Mouse (Mus musculus) liver, embryonic 14.5 days (tissue): ENCODE data around the gene Hmgb1. TPM values are rescaled to one million over a fixed set of nuclear protein-coding genes. Genes with fewer than 3 reads are reported as not detected.

ENCODE experiments used
- ATAC-seq: fragments of 200-750 bp; cut with Nextera tagmentation; 2 replicates; pipeline ENCODE4 v1.8.0; 2017; ENCODE audit warnings: moderate number of reproducible peaks, mild to moderate bottlenecking, moderate library complexity; ENCODE audit not compliant: insufficient read depth
- DNase-seq, 3 experiments: peaks; one replicate each; pipeline ENCODE4 v3.0.0-alpha.2; 2012 to 2013; ENCODE audit warnings: low read depth in 3 of 3, low spot score in 3 of 3
- H3K27ac ChIP-seq: fragments of 300-500 bp; sonication (generic); 2 replicates; pipeline ENCODE4 v1.5.1; 2014; ENCODE audit warnings: moderate library complexity, mild to moderate bottlenecking, control low read depth, inconsistent platforms
- H3K27me3 ChIP-seq: fragments of 300-500 bp; sonication (generic); 2 replicates; pipeline ENCODE4 v1.6.1; 2014; ENCODE audit warnings: mild to moderate bottlenecking, low read length, moderate library complexity; ENCODE audit not compliant: control insufficient read depth, insufficient read depth
- H3K36me3 ChIP-seq: fragments of 300-500 bp; sonication (generic); replicated peaks from 2 replicates; pipeline ENCODE4 v1.6.1; 2014; ENCODE audit warnings: low read depth; ENCODE audit not compliant: control insufficient read depth, insufficient read depth
- H3K4me1 ChIP-seq, 2 experiments: fragments of 200-500 bp in 1 of 2; fragments of 300-500 bp in 1 of 2; sonication (generic) in 1 of 2; replicated peaks; 2 replicates each; pipeline ENCODE4 v1.6.1; 2012 to 2014; ENCODE audit warnings: antibody characterized with exemption in 1 of 2, inconsistent platforms in 1 of 2, low read length in 1 of 2; ENCODE audit not compliant: control insufficient read depth in 2 of 2, insufficient read depth in 2 of 2
- H3K4me2 ChIP-seq: fragments of 300-500 bp; sonication (generic); 2 replicates; pipeline ENCODE4 v1.6.1; 2014; ENCODE audit warnings: low read depth, mild to moderate bottlenecking, control low read depth, moderate library complexity
- H3K4me3 ChIP-seq, 2 experiments: fragments of 200-500 bp in 1 of 2; fragments of 300-500 bp in 1 of 2; sonication (generic) in 1 of 2; 2 replicates each; pipeline ENCODE4 v1.5.1; 2012 to 2014; ENCODE audit warnings: low read depth in 2 of 2, low read length in 2 of 2, mild to moderate bottlenecking in 2 of 2, control low read depth in 1 of 2, inconsistent platforms in 1 of 2, moderate library complexity in 1 of 2; ENCODE audit not compliant: insufficient read depth in 1 of 2
- H3K9ac ChIP-seq: fragments of 300-500 bp; sonication (generic); replicated peaks from 2 replicates; pipeline ENCODE4 v1.6.1; 2014; ENCODE audit warnings: mild to moderate bottlenecking, control low read depth, moderate library complexity
- H3K9me3 ChIP-seq: fragments of 300-500 bp; sonication (generic); 2 replicates; pipeline ENCODE4 v1.6.1; 2016; ENCODE audit warnings: low read length, mixed read lengths; ENCODE audit not compliant: control insufficient read depth
- CTCF ChIP-seq: IDR thresholded peaks from 2 replicates; pipeline ENCODE4 v1.5.1; 2016; ENCODE audit warnings: antibody characterized with exemption, low read depth, control low read depth
- EP300 ChIP-seq: IDR thresholded peaks from 2 replicates; pipeline ENCODE4 v1.6.1; 2016; ENCODE audit warnings: antibody characterized with exemption, low read depth
- WGBS: fragments of 180-500 bp; shearing (Covaris S2); extraction: QIAGEN DNeasy Blood & Tissue Kit; methylation state at CpG from one replicate; pipeline ENCODE4 v1.1.7; 2014; ENCODE audit not compliant: insufficient replicate concordance; 5-methylcytosine and 5-hydroxymethylcytosine counted together
- polyA plus RNA-seq, 2 experiments: library from polyadenylated mRNA; depleted of rRNA in 1 of 2; stranded (reverse) in 1 of 2; unstranded in 1 of 2; fragments of >200 nt; fragmentation: Nextera tagmentation in 1 of 2; extraction: Ambion mirVana in 1 of 2; gene quantifications; 2 replicates each; pipeline versions ENCODE4 v1.2.1 to v1.2.3; 2012 to 2014

Hmgb1 gene
- polyA plus RNA-seq, 2 experiments = 176 to 555 TPM

GRCm38 (mm10) chr5:149112559-149112958 is 71.7 kb downstream of the Hmgb1 start:
- Histone ChIP-seq H3K36me3 (no peaks in the 10 kb centered on the region), H3K4me3 (no peak overlapping the region), H3K9me3 (no peaks in the 10 kb centered on the region), H3K27me3 (no peaks in the 10 kb centered on the region), H3K4me2 (no peak overlapping the region), H3K27ac (no peak overlapping the region), H3K4me1 (peaks cover 10 to 19% of the 10 kb centered on the region in 2 experiments; a peak in 3 of 4 replicates), H3K9ac (no peak overlapping the region)
- WGBS = 69% methylated on average over 5 of the region's 5 CpGs
- TF ChIP-seq CTCF = no peak
- TF ChIP-seq EP300 = no peak
- ATAC-seq = no peak
- DNase-seq = no peak

GRCm38 (mm10) chr5:149109220-149109619 is 75.1 kb downstream of the Hmgb1 start:
- H3K4me2 ChIP-seq = no peak overlapping the region
- H3K36me3 ChIP-seq = no peaks in the 10 kb centered on the region
- 57% methylated on average over 3 of the region's 3 CpGs for WGBS
- ATAC-seq = peak; percentile 17; the same call in 1 of the 2 replicates
- TF ChIP-seq EP300 = no peak
- no peak for TF ChIP-seq CTCF
- H3K4me1 ChIP-seq = peaks cover 10 to 19% of the 10 kb centered on the region in 2 experiments; a peak in 3 of 4 replicates
- H3K9ac ChIP-seq = no peak overlapping the region
- no peak overlapping the region; the same call in 1 of the 2 replicates for H3K27ac ChIP-seq
- H3K27me3 ChIP-seq = no peaks in the 10 kb centered on the region
- no peaks in the 10 kb centered on the region for H3K9me3 ChIP-seq
- no peak overlapping the region for H3K4me3 ChIP-seq
- no peak for DNase-seq

GRCm38 (mm10) chr5:149108178-149108577 is 76.1 kb downstream of the Hmgb1 start:
- peak overlapping the region; percentile 24 for H3K4me2 ChIP-seq

GRCm38 (mm10) chr5:149107566-149107965 is 76.7 kb downstream of the Hmgb1 start:
- ATAC-seq = no peak
- no peaks in the 10 kb centered on the region for H3K27me3 ChIP-seq
- no peak overlapping the region for H3K4me3 ChIP-seq
- peaks cover 10 to 19% of the 10 kb centered on the region in 2 experiments; a peak in 3 of 4 replicates for H3K4me1 ChIP-seq
- no peaks in the 10 kb centered on the region for H3K9me3 ChIP-seq
- H3K27ac ChIP-seq = no peak overlapping the region
- no peak for TF ChIP-seq CTCF
- TF ChIP-seq EP300 = no peak
- no peak overlapping the region for H3K9ac ChIP-seq
- WGBS = 58% methylated on average over 3 of the region's 3 CpGs
- no peak overlapping the region for H3K4me2 ChIP-seq
- DNase-seq = no peak
- no peaks in the 10 kb centered on the region for H3K36me3 ChIP-seq

More at GRCm38 (mm10) chr5:149108178-149108577, 76.1 kb downstream of the Hmgb1 start:
- DNase-seq (peak; percentile 34 to 52 (median 45)), ATAC-seq (peak; percentile 89)
- no peak overlapping the region for H3K4me3 ChIP-seq
- H3K4me1 ChIP-seq = peaks cover 10 to 19% of the 10 kb centered on the region in 2 experiments; a peak in 3 of 4 replicates
- 20% methylated on average over 15 of the region's 15 CpGs for WGBS
- no peaks in the 10 kb centered on the region for H3K27me3 ChIP-seq
- no peak overlapping the region; the same call in 1 of the 2 replicates for H3K27ac ChIP-seq
- no peaks in the 10 kb centered on the region for H3K36me3 ChIP-seq
- H3K9ac ChIP-seq = no peak overlapping the region
- TF ChIP-seq EP300 (peak; percentile 82), CTCF (no peak)
- no peaks in the 10 kb centered on the region for H3K9me3 ChIP-seq

- H3K4me2 ChIP-seq = no peak overlapping the region
- no peak overlapping the region for H3K27ac ChIP-seq
- no peak for TF ChIP-seq EP300
- TF ChIP-seq CTCF = no peak
- no peak overlapping the region for H3K4me3 ChIP-seq
- no peaks in the 10 kb centered on the region for H3K9me3 ChIP-seq
- no peaks in the 10 kb centered on the region for H3K27me3 ChIP-seq
- WGBS = 62% methylated on average over 8 of the region's 8 CpGs
- ATAC-seq (no peak), DNase-seq (no peak)
- H3K9ac ChIP-seq = no peak overlapping the region
- H3K4me1 ChIP-seq = peaks cover 10 to 11% of the 10 kb centered on the region in 2 experiments; a peak in 3 of 4 replicates
- H3K36me3 ChIP-seq = no peaks in the 10 kb centered on the region
These were observed 80.1 kb downstream of the Hmgb1 start for GRCm38 (mm10) chr5:149104096-149104725.
